Mouse (Mus musculus) cerebellum, adult 2 months (tissue): Measurements from ENCODE around the gene 5330417C22Rik.

ENCODE experiments used
- CTCF ChIP-seq: fragments of 200-500 bp; IDR thresholded peaks from 2 replicates; pipeline ENCODE4 v1.5.1; 2011; ENCODE audit warnings: low read depth, mild to moderate bottlenecking, control low read depth, low read length, moderate library complexity, borderline replicate concordance; ENCODE audit not compliant: insufficient read depth
- POLR2A ChIP-seq: fragments of 200-500 bp; IDR thresholded peaks from 2 replicates; pipeline ENCODE4 v1.6.1; 2011; ENCODE audit warnings: low read length, control low read depth, borderline replicate concordance; ENCODE audit not compliant: insufficient read depth

GRCm38 (mm10) chr3:108406306-108406885 lies 129.9 kb downstream of the 5330417C22Rik start:
- no peak for TF ChIP-seq CTCF
- TF ChIP-seq POLR2A, result no peak
